Mouse (Mus musculus): ENCODE measurements at regions not wholly inside any gene's neighbourhood (a gene's known extent, or its start where the extent isn't known, plus 50 kb on each side); places are given as distances from the start of the nearest gene placed in this dataset.

GRCm38 (mm10) chr1:152313480-152313879 is 73.0 kb downstream of the Tsen15 start:
- DNase-seq (ENCODE audit: low read depth, low spot score) = peak; percentile 49

- no peak for DNase-seq (ENCODE audit: low read depth, low spot score)
These were observed 81.0 kb downstream of the Tsen15 start for GRCm38 (mm10) chr1:152305461-152305860.

GRCm38 (mm10) chr1:152304487-152305130 is 81.9 kb downstream of the Tsen15 start:
- DNase-seq (ENCODE audit: low read depth, low spot score) = no peak

GRCm38 (mm10) chr1:152301355-152301754 is 85.1 kb downstream of the Tsen15 start:
- DNase-seq (ENCODE audit: low read depth, low spot score) = no peak

- DNase-seq (ENCODE audit: low read depth, low spot score) = no peak
These were observed 94.2 kb downstream of the Tsen15 start for GRCm38 (mm10) chr1:152292196-152292736.

- DNase-seq (ENCODE audit: low read depth, low spot score) = peak; percentile 55
These were observed 95.7 kb downstream of the Tsen15 start for GRCm38 (mm10) chr1:152290768-152291167.

- no peak for DNase-seq (ENCODE audit: low read depth, low spot score)
These were observed 98.7 kb downstream of the Tsen15 start for GRCm38 (mm10) chr1:152287566-152288490.

- no peak for DNase-seq (ENCODE audit: low read depth, low spot score)
These were observed 99.8 kb downstream of the Tsen15 start for GRCm38 (mm10) chr1:152286677-152287076.

GRCm38 (mm10) chr1:152282106-152282505 is 104.4 kb downstream of the Tsen15 start:
- DNase-seq (ENCODE audit: low read depth, low spot score) = no peak

GRCm38 (mm10) chr1:152281201-152281600 is 105.3 kb downstream of the Tsen15 start:
- no peak for DNase-seq (ENCODE audit: low read depth, low spot score)

GRCm38 (mm10) chr1:152280014-152280413 is 106.5 kb downstream of the Tsen15 start:
- DNase-seq (ENCODE audit: low read depth, low spot score) = peak; percentile 11

GRCm38 (mm10) chr1:152275011-152275410 is 111.5 kb downstream of the Tsen15 start:
- no peak for DNase-seq (ENCODE audit: low read depth, low spot score)

GRCm38 (mm10) chr1:152273430-152273829 is 113.1 kb downstream of the Tsen15 start:
- no peak for DNase-seq (ENCODE audit: low read depth, low spot score)

- DNase-seq (ENCODE audit: low read depth, low spot score) = no peak
These were observed 116.4 kb downstream of the Tsen15 start for GRCm38 (mm10) chr1:152269936-152270702.

GRCm38 (mm10) chr1:152266390-152266789 is 120.1 kb downstream of the Tsen15 start:
- peak; percentile 34 for DNase-seq (ENCODE audit: low read depth, low spot score)

- no peak for DNase-seq (ENCODE audit: low read depth, low spot score)
These were observed 121.5 kb downstream of the Tsen15 start for GRCm38 (mm10) chr1:152264981-152265380.

GRCm38 (mm10) chr1:152261472-152261871 is 125.0 kb downstream of the Tsen15 start:
- DNase-seq (ENCODE audit: low read depth, low spot score) = no peak

GRCm38 (mm10) chr1:152260950-152261349 is 125.5 kb downstream of the Tsen15 start:
- DNase-seq (ENCODE audit: low read depth, low spot score) = no peak

- DNase-seq (ENCODE audit: low read depth, low spot score) = no peak
These were observed 128.2 kb downstream of the Tsen15 start for GRCm38 (mm10) chr1:152258258-152258657.

- peak; percentile 5 for DNase-seq (ENCODE audit: low read depth, low spot score)
These were observed 132.6 kb downstream of the Tsen15 start for GRCm38 (mm10) chr1:152253906-152254305.

- DNase-seq (ENCODE audit: low read depth, low spot score) = no peak
These were observed 133.0 kb downstream of the Tsen15 start for GRCm38 (mm10) chr1:152253486-152253885.

All from A20 (cell line).